Mouse (Mus musculus) MEL-GATA-1-ER (cell line): ENCODE measurements around the gene Snrpb2.

Source experiments
- DNase-seq: peaks from one replicate; pipeline ENCODE4 v3.0.0-alpha.2; 2012; ENCODE audit warnings: low read depth; ENCODE audit errors: extremely low read depth

Snrpb2 gene

GRCm38 (mm10) chr2:143093726-143094125 lies 30.9 kb downstream of the Snrpb2 start:
- no peak for DNase-seq

- DNase-seq, result no peak
Measured at GRCm38 (mm10) chr2:143094761-143095160, 31.9 kb downstream of the Snrpb2 start.

- no peak for DNase-seq
Measured at GRCm38 (mm10) chr2:143097170-143097569, 34.3 kb downstream of the Snrpb2 start.

DNA sequence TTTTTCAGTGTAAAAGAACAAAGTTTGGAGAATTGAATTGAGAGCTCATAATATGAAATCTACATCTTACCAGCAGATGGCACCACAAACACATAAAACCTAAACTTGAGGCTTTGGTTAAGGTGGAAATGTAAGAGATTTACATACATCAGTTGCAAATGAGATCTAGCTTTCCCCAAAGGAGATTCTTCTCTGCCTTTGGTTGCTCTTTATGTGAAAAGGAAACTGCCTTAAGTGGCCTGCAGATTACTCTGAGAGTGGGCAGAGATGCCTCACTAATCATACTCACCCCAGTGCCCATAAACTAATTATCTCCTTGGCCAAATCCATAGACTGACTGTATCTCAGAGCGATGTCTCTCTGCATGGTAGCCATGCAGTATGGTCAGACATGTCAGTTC lies 51.0 kb downstream of the Snrpb2 start:
- DNase-seq, result peak; percentile 7

DNA sequence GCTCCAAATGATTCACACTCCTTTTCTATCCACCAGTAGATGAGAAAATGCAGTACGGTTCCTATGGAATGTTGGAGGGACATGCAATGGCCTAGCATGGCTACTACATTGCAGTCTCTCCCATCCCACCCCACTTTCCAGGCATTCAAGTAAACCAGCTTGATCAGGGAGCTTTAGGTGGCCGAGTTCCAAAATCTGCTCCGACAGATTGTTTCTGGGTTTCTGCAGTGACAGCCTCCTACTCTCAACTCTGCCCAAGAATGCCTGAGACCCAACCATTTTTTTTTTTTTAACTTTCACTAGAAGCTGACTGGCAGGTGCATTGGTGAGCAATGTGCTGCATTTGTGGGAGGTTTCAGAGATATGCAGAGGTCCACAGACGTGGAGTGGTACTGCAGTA lies 51.9 kb downstream of the Snrpb2 start:
- no peak for DNase-seq

- DNase-seq, result no peak
Measured at GRCm38 (mm10) chr2:143117453-143117852, 54.6 kb downstream of the Snrpb2 start.

- no peak for DNase-seq
Measured at GRCm38 (mm10) chr2:143118221-143118620, 55.4 kb downstream of the Snrpb2 start.
